Mouse (Mus musculus): ENCODE results near the gene Stx3. TPM values are rescaled to one million over a fixed set of nuclear protein-coding genes. Genes with fewer than 3 reads are reported as not detected.

Stx3 gene
- polyA plus RNA-seq, 1 experiment from 2014 or later, result 5.1 TPM

DNA sequence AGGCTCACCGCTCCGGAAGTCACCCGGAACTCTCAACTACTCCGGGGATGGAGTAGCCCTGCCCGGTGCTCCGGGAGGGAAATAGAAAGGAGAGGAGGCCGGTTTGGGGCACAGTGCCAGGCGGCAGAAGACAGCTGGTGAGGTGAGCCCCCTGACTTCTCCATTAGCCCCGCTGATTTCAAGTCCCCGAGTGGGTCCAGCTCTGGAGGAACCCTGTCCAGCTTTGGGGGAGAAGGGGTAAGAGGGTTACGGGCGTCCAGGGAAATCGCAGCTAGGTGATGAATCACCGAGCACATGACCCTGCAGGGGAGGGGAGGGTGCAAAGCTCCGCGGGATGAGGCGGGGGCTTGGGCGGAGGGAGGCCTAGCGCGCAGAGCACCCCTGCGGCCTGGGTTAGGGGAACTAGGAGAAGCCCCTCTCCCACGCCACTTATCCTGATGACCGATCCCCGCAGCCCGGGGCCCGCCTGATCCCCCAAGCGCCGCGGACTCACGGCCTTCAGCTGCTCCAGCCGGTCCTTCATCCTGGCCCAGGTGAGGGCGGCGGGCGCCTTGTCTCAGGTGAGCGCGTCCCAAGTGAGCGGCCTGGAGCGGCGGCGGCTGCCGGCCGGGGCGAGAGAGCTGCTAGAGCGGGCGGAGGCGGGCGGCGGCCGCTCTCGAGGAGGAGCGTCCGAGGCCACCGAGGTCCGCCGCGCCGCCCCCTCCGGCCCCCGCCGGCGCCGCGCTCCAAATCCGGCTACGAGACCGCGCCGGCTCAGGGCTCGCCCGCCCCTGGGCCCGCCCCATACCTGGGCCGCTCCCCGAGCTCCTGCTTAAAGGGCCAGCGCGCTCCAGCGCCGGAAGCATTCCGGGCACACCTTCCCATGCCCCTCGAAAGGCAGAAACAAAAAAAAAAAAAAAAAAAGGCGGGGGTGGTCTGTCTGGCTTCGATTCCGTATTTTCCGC lies 732 bp downstream of the Stx3 start:
- ATAC-seq (ENCODE audit: insufficient number of reproducible peaks, insufficient read depth, low FRiP score, low TSS enrichment, low read depth), result peak; percentile 78
- H3K27ac ChIP-seq, result no peak overlapping the region
- peak overlapping the region; percentile 96 for H3K4me2 ChIP-seq
- H3K27me3 ChIP-seq, result peaks cover 62% of the 10 kb centered on the region
- H3K9ac ChIP-seq (replicated peaks), result peak overlapping the region; percentile 71
- H3K4me1 ChIP-seq (replicated peaks), result peaks cover 12% of the 10 kb centered on the region
- H3K9me3 ChIP-seq, result no peaks in the 10 kb centered on the region
- WGBS, result under 1% methylated on average over 83 of the region's 83 CpGs
- H3K4me3 ChIP-seq (replicated peaks), result peak overlapping the region; percentile 67
- no peaks in the 10 kb centered on the region for H3K36me3 ChIP-seq

DNA sequence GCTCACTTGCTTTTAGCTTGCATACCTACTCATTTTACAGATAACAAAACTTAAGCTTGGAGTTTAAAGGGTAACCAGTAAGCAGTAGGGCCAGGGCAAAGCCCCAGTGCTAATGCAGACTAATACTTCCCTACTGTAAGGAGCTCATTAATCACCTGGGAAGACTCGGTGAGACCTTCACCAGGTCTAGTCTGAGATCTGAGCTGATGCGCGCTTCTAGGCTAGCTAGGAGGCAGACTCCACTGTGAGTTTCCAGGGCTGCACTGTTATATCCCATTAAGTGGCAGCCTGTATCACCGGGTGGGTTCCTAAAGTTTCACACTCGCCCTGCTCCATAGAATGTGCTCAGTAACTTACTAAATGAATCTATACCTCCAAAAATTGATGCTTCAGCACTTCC lies 1.6 kb downstream of the Stx3 start:
- peak overlapping the region; percentile 67 for H3K4me3 ChIP-seq (replicated peaks)
- WGBS, result 5% methylated on average over 5 of the region's 5 CpGs
- H3K27ac ChIP-seq, result no peak overlapping the region
- no peaks in the 10 kb centered on the region for H3K9me3 ChIP-seq
- peak overlapping the region; percentile 96 for H3K4me2 ChIP-seq
- H3K27me3 ChIP-seq, result peaks cover 62% of the 10 kb centered on the region
- no peaks in the 10 kb centered on the region for H3K36me3 ChIP-seq
- no peak overlapping the region for H3K9ac ChIP-seq (replicated peaks)
- peaks cover 12% of the 10 kb centered on the region for H3K4me1 ChIP-seq (replicated peaks)
- no peak for ATAC-seq (ENCODE audit: insufficient number of reproducible peaks, insufficient read depth, low FRiP score, low TSS enrichment, low read depth)

DNA sequence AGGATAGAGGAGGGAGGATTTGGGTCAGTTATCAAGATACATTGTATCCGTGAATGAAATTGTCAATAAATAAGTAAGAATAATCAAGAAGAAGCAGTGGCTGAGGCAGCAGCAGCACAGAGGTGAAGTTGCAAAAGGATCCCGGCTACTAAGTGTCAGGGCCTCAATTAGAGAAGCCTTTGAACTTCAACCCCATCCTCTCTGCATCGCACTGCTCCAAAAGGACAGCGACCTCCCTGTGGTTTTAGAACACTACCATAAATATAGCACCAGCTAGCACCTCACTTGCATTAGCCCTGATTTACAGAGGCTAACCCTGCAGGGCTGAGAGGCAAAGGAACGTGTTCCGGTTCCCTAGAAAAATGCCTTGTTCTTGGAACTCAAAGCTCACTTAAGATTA lies 2.5 kb downstream of the Stx3 start:
- Histone ChIP-seq H3K9me3 (no peaks in the 10 kb centered on the region), H3K4me2 (no peak overlapping the region), H3K9ac (replicated peaks) (no peak overlapping the region), H3K4me1 (replicated peaks) (peaks cover 12% of the 10 kb centered on the region), H3K27me3 (peaks cover 62% of the 10 kb centered on the region), H3K27ac (no peak overlapping the region), H3K36me3 (no peaks in the 10 kb centered on the region), H3K4me3 (replicated peaks) (no peak overlapping the region)
- no peak for ATAC-seq (ENCODE audit: insufficient number of reproducible peaks, insufficient read depth, low FRiP score, low TSS enrichment, low read depth)
- WGBS, result 16% methylated on average over 6 of the region's 6 CpGs

DNA sequence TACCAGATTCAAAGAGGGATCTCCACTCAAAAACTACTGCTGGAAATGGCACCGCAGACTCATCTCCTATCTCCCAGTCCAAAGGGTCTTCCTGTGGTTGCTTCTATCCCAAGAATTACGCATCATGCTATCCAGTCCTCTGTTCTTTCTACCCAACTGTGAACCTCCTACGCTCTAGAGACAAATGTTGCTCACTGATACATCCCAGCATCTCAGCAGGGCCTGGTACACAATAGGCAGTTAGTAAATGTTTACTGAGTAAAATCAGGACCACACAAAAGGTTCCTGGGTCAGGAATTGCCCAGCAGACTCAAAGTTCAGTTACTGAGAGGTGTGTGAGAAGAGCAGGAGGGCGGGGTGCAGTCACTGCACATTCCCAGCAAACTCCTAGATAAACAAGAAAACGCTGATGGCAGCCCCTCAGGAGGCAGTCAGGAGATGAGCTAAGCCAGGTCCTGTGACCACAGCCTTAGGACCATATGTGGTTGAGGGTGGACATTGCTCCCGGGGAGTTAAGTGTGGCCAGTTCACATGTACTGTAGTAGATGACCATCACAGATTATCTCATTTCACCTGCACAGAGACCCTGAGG lies 4.4 kb downstream of the Stx3 start:
- no peaks in the 10 kb centered on the region for H3K36me3 ChIP-seq
- WGBS, result 81% methylated on average over 6 of the region's 6 CpGs
- H3K9me3 ChIP-seq, result no peaks in the 10 kb centered on the region
- H3K27ac ChIP-seq, result no peak overlapping the region
- no peak for ATAC-seq (ENCODE audit: insufficient number of reproducible peaks, insufficient read depth, low FRiP score, low TSS enrichment, low read depth)
- H3K27me3 ChIP-seq, result peaks cover 57% of the 10 kb centered on the region
- no peak overlapping the region for H3K4me3 ChIP-seq (replicated peaks)
- peaks cover 12% of the 10 kb centered on the region for H3K4me1 ChIP-seq (replicated peaks)
- no peak overlapping the region for H3K9ac ChIP-seq (replicated peaks)
- H3K4me2 ChIP-seq, result no peak overlapping the region

DNA sequence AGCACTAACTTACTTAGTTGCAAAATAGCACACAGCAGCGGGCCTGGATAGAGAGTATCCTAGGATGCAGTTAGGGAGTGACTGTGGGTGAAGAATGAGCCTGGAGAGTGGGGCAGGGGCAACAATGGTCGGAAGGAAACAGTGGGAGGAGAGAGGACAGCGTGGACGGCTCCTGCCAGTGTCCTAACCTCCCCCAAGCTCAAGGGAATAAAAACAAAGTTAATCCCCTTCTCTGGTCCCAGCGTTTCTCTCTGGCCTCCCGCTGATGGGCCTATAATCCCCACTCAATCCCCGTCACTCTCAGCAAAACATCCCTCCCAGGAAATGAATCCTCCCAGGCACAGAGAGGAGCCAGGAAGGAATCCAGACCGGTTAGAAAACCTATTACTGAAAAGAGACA lies 5.6 kb downstream of the Stx3 start:
- H3K4me3 ChIP-seq (replicated peaks), result no peak overlapping the region
- no peak overlapping the region for H3K4me2 ChIP-seq
- 0 out of 2 replicates have a peak overlapping the region, but pooled peaks have one; percentile 4 for H3K27ac ChIP-seq
- 17% methylated on average over 8 of the region's 8 CpGs for WGBS
- H3K36me3 ChIP-seq, result no peaks in the 10 kb centered on the region
- no peaks in the 10 kb centered on the region for H3K9me3 ChIP-seq
- no peak overlapping the region for H3K9ac ChIP-seq (replicated peaks)
- peaks cover 45% of the 10 kb centered on the region for H3K27me3 ChIP-seq
- peaks cover 5% of the 10 kb centered on the region; the same call in 1 of the 2 replicates for H3K4me1 ChIP-seq (replicated peaks)
- ATAC-seq (ENCODE audit: insufficient number of reproducible peaks, insufficient read depth, low FRiP score, low TSS enrichment, low read depth), result no peak

DNA sequence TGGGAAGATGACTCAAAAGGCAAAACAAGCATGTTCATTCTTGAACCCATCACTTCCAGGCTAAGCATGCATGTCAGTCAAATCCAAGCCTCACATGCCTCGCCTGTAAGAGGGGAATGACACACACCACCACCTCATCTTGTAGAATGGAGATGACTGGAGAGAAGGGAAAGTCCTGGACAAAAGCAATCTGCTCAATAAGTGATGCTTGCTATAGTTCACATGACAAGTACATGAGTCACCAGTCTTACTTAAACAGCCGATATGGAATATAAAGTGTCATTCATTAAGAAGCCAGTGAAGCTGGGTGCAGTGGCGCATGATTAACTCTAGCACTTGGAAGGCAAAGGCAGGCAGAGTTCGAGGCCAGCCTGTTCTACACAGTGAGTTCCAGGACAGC lies 6.1 kb downstream of the Stx3 start:
- Histone ChIP-seq H3K27me3 (peaks cover 40% of the 10 kb centered on the region), H3K36me3 (no peaks in the 10 kb centered on the region), H3K9me3 (no peaks in the 10 kb centered on the region), H3K27ac (no peak overlapping the region), H3K4me2 (no peak overlapping the region), H3K4me3 (replicated peaks) (no peak overlapping the region), H3K4me1 (replicated peaks) (peaks cover 3% of the 10 kb centered on the region; the same call in 1 of the 2 replicates), H3K9ac (replicated peaks) (no peak overlapping the region)
- ATAC-seq (ENCODE audit: insufficient number of reproducible peaks, insufficient read depth, low FRiP score, low TSS enrichment, low read depth), result no peak
- WGBS, result 82% methylated on average over 4 of the region's 4 CpGs

DNA sequence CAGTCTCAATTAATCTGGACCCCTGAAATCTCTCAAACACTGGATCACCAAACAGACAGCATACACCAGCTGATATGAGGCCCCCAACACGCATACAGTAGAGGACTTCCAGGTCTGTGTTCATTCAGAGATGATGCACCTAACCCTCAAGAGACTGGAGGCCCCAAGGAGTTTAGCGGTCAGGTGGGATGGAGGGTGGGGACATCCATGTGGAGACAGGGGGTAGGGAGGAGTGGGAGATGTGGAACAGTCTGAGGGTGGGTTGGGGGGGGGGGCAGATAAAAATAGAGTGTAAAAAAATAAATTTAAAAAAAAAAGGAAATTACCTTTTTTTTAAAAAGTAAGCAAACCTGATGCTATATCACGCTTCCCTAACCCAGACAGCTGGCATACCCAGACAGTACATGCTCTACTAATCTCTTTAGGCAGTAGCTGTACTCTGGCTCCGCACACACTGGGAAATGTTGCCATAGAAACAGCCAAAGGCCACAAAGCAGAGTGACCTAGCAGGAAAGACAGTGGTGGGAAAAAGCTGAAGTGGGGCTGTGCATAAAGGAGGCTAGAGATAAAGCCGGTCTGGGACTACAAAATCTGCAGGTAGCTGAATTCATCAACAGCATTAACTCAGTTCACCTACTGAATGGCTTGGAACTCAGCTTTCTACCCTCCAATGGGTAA lies 7.4 kb downstream of the Stx3 start:
- H3K27ac ChIP-seq, result no peak overlapping the region
- H3K4me1 ChIP-seq (replicated peaks), result no peaks in the 10 kb centered on the region
- H3K36me3 ChIP-seq, result no peaks in the 10 kb centered on the region
- ATAC-seq (ENCODE audit: insufficient number of reproducible peaks, insufficient read depth, low FRiP score, low TSS enrichment, low read depth), result no peak
- peaks cover 27% of the 10 kb centered on the region for H3K27me3 ChIP-seq
- no peak overlapping the region for H3K4me2 ChIP-seq
- WGBS, result 76% methylated on average over 5 of the region's 5 CpGs
- no peak overlapping the region for H3K9ac ChIP-seq (replicated peaks)
- H3K9me3 ChIP-seq, result no peaks in the 10 kb centered on the region
- no peak overlapping the region for H3K4me3 ChIP-seq (replicated peaks)

DNA sequence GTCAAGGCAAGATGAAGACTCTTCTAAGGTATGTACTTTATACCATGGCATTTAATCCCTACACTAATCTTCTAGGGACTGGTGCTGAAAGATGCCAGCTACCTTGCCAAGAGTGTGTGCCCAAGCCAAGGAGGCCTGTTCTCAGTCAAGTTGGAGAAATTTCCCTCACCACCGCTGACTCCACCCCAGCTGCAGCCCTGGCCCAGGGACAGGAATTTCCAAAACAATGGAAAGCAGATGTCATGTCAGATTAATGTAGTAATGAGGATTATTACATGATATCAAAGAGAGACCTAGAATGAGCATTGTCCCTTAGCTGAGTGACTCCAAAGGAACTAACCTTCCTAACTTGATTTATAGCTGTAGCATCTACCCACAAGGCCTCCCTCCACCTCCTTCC lies 8.3 kb downstream of the Stx3 start:
- no peak overlapping the region for H3K9ac ChIP-seq (replicated peaks)
- no peak overlapping the region for H3K4me3 ChIP-seq (replicated peaks)
- peaks cover 18% of the 10 kb centered on the region for H3K27me3 ChIP-seq
- no peak overlapping the region for H3K27ac ChIP-seq
- H3K4me1 ChIP-seq (replicated peaks), result no peaks in the 10 kb centered on the region
- H3K36me3 ChIP-seq, result no peaks in the 10 kb centered on the region
- H3K9me3 ChIP-seq, result no peaks in the 10 kb centered on the region
- no peak overlapping the region for H3K4me2 ChIP-seq
- ATAC-seq (ENCODE audit: insufficient number of reproducible peaks, insufficient read depth, low FRiP score, low TSS enrichment, low read depth), result no peak
- 82% methylated on average over 1 of the region's 1 CpGs for WGBS

DNA sequence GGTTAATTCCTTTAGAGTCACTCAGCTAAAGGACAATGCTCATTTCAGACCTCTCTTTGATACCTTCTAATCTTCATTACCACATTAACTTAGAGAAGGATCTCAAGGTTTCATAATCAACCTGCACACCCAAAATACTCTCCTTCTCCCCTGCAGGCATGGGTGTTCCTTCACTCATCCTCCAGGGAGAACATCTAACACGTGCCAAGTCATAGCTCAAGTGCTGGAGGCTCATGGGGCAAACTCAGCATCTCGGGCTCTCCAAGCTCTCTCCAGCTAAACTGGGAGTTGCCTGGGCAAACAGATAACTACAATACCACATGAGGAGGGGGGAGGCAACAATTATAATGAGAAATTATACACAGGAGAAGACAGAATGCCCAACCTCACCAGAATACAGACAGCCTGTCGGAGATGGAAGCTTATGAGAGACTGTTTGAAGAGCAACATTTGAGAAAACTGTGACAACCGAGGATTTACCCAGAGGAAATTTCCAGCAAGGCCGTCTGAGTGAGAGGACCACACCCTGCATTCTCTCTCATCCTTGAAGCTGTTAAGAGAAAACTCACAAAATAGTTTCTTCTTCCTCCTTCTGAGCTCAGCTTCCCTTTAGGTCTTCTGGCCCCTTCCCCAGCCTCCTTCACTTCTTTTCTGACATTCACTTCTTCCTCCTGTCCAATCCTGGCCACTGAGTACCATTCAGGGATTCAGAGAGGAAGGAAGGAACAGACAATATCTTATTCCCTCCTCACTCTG lies 9.0 kb downstream of the Stx3 start:
- H3K4me1 ChIP-seq (replicated peaks), result no peaks in the 10 kb centered on the region
- no peak overlapping the region for H3K4me2 ChIP-seq
- H3K9me3 ChIP-seq, result no peaks in the 10 kb centered on the region
- peaks cover 13% of the 10 kb centered on the region for H3K27me3 ChIP-seq
- H3K9ac ChIP-seq (replicated peaks), result no peak overlapping the region
- H3K36me3 ChIP-seq, result no peaks in the 10 kb centered on the region
- ATAC-seq (ENCODE audit: insufficient number of reproducible peaks, insufficient read depth, low FRiP score, low TSS enrichment, low read depth), result no peak
- no peak overlapping the region for H3K4me3 ChIP-seq (replicated peaks)
- no peak overlapping the region for H3K27ac ChIP-seq
- 82% methylated on average over 5 of the region's 5 CpGs for WGBS

DNA sequence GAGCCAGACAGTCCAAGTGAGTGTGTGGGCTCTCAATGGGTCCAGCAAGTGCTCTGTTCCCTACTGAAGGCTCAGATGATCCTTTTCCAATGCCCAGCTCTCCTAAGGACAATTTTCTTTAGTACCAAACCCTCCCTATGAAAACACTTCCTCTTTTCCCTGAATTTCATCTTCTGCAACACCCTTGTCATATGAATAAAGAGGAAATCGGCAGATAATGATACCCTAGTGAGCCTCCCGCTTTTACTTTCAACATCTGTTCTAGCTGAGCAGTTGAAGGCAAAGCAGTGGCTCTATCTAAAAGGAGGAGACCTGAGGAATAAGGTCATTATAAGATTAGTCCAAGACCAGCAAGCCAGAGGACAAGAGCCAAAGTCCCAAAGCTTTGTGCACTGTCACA lies 10.8 kb downstream of the Stx3 start:
- 88% methylated on average over 2 of the region's 2 CpGs for WGBS
- no peak overlapping the region for H3K9ac ChIP-seq (replicated peaks)
- H3K27ac ChIP-seq, result no peak overlapping the region
- H3K36me3 ChIP-seq, result no peaks in the 10 kb centered on the region
- H3K4me3 ChIP-seq (replicated peaks), result no peak overlapping the region
- no peaks in the 10 kb centered on the region for H3K9me3 ChIP-seq
- no peaks in the 10 kb centered on the region for H3K27me3 ChIP-seq
- H3K4me1 ChIP-seq (replicated peaks), result no peaks in the 10 kb centered on the region
- no peak overlapping the region for H3K4me2 ChIP-seq
- ATAC-seq (ENCODE audit: insufficient number of reproducible peaks, insufficient read depth, low FRiP score, low TSS enrichment, low read depth), result no peak

DNA sequence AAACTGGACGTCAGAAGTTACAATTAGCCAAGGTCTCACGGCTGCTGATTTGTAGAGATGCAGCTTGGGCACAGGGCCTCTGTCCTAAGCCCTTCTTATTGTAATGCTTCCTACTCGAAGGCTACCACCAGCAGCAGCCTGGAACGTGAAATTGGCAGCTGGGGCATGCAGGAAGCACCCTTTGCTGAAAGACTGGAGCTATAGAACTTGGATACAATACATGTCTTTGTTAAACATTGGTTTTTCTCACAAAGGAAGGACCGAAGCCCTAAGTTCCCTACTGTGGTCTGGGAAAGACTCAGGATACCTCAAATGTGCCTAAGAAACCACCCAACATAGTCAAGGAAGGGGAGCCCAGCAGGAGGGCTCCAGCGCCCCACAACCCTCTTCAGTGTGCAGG lies 11.4 kb downstream of the Stx3 start:
- H3K36me3 ChIP-seq, result no peaks in the 10 kb centered on the region
- H3K9ac ChIP-seq (replicated peaks), result no peak overlapping the region
- no peak for ATAC-seq (ENCODE audit: insufficient number of reproducible peaks, insufficient read depth, low FRiP score, low TSS enrichment, low read depth)
- H3K4me2 ChIP-seq, result no peak overlapping the region
- no peak overlapping the region for H3K27ac ChIP-seq
- H3K4me3 ChIP-seq (replicated peaks), result no peak overlapping the region
- H3K4me1 ChIP-seq (replicated peaks), result no peaks in the 10 kb centered on the region
- no peaks in the 10 kb centered on the region for H3K27me3 ChIP-seq
- 80% methylated on average over 6 of the region's 6 CpGs for WGBS
- H3K9me3 ChIP-seq, result no peaks in the 10 kb centered on the region
